Mouse (Mus musculus) thymus, postnatal 25 days (tissue): ENCODE results near the gene Tars2.

ENCODE experiments used
- DNase-seq: peaks from one replicate; pipeline ENCODE4 v3.0.0; 2022

Tars2 gene

DNA sequence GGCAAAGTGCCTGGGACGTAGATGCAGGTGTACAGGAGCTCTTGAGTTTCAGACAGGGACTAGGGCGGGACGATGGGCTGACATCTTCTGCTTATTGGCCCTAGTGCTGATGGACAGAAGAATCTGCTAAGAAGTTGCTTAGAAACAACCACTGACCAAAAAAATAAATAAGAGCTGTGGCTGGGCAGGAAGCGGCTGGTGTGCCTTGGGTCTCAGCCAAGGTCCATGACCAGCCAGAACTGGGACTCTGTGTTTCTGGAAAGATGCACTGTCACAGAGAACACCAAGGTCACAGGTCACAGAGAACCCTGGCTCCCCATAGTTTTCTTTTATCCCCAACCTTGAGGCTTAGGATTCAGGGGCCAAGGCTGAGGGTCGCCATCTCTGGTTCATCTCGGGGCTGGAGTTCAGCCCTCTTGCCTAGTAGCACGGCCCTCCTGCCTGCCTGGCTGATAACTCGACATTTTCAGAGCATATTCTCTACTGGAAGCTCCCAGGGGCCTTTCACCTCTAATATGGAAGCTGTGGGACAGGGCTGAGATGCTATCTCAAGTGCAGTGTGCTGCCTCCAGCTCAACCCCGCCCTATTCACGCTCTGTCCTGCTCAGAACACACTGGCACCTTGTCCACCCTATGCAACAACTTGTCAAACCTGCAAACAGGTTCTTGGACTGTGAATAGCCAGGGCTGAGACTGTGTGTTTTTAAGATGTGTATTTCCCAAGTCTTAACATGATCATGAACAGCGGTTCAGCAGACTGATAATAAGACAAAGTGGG is 27.1 kb downstream of the Tars2 start:
- no peak for DNase-seq

DNA sequence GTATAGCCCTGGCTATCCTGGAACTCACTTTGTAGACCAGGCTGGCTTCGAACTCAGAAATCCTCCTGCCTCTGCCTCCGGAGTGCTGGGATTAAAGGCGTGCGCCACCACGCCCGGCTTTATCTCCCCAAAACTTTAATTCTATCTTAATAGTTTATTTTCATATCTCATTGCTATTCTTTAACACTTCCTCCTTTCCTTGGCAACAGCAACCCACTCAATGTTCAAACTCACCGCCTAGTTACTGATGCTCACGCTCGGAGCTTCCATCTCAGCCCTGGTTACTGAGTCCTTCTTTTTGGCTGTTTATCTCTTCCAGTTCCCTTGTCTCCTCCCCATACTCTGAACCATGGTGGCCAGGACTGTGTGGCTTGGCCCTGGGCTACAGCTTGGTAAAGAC is 27.7 kb downstream of the Tars2 start:
- no peak for DNase-seq

DNA sequence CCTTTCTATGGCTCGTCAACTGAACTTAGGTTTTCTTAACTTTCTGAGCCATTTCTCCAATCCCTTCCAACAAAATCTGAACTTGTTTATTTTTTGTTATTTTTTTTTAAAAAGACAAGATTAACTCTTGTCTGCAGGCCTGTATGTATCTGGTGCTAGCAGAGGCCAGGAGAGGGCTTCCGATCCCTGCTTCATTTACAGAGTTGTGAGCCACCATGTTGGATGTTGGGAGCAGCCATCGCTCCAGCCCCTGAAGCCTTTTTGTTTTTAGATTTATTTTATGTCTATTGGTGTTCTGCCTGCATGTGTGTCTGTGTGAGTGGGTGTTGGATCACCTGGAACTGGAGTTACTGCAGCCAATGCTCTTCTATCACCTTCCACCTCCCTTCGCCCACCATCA is 28.2 kb downstream of the Tars2 start:
- DNase-seq = no peak

DNA sequence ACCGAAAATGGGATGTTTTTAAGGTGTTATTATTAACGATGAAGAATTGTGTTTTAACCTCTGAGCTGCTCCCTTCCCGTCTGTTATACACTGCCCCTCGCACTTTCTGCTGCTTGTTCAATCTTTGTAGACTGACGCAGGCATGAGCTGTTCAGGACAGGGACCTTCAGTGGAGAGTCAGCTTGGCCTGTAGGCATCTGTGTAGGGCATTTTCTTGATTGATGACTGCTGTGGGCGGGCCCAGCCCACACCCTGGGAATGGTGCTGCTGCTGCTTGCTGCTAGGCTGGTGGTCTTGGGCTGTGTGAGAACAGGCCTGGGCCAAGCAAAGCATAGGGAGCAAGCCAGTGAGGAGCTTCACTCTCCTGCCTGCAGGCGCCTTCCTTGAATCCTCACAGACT is 29.6 kb downstream of the Tars2 start:
- DNase-seq = no peak

DNA sequence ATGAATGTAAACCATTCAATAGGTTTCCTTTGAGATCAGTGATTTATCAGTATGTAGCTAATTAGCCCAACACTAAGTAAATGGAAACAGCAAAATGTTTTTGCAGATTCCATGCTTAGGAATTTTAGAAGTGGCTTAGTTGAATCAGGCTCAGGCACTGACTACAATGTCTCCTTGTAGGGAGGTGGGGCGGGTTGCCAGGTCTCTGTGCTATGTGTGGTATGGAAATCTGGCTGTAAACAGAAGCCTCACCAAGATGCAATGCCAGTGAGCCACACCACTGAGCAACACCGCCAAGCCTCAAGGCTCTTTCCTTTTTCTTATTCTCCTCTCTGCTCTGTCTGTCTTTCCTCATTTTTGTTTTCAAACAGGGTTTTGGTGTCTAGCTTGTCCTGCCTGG is 31.1 kb downstream of the Tars2 start:
- no peak for DNase-seq

DNA sequence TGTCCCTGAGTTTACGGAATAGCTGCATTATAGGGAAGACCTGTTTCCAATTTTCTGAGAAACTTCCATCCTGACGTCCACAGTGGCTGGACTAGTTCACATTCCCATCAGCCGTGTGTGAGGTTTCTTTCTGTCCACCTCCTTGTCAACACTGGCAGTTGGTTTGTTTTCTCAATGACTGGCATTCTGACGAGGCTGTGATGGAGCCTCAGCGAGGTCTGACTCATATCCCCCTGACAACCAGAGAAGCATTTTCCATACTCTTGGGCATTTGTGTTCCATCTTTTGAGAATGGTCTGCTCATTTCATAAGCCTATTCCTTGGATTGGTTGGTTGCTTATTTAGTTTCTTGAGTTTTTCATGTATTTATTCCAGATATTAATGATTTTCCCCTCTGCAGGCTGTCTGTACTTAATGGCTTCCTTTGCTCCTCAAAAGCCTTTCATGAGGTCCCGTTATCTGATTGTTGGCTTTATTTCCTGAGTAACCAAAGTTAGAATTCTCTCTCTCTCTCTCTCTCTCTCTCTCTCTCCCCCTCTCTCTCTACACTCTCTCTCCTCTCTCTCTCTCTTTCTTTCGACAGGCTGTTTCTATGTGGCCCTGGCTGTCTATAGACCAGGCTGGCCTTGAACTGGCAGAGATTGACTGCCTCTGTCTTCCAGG is 33.2 kb downstream of the Tars2 start:
- no peak for DNase-seq

DNA sequence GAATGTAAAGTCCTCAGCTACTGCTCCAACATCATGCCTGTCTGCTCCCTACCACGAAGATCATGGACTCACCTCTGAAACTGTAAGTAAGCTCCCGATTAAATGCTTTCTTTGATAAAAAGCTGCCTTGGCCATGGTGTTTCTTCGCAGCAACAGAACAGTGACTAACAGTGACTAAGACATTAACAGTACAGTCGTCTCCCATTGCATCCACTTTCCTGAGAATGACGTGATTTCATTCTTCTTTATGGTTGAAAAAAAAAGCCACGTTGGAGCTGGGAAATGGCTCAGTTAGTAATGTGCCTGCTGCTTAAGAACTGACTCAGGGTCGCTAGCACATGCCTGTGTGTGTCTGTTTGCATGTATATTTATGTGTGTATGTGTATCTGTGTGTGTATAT is 34.1 kb downstream of the Tars2 start:
- DNase-seq = no peak

DNA sequence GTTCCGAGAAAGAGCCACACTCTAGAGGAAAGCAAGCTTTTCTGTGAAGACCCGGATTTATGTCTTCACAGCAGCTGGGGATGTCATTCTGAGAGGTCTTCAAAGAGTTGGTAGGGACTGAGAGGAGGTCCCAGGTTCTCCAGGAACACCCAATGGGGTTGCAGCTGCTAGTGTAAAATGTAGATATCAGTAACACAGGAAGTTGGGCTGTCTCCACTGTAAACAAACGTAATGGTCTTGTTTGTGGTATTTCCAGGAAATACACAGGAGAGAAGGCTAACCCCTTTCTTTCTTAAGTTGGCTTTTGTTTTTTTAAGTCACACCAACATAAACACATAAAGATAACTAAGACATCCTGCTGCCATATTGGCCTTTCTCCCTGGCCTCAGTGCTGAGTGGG is 37.6 kb downstream of the Tars2 start:
- DNase-seq = peak; percentile 16

DNA sequence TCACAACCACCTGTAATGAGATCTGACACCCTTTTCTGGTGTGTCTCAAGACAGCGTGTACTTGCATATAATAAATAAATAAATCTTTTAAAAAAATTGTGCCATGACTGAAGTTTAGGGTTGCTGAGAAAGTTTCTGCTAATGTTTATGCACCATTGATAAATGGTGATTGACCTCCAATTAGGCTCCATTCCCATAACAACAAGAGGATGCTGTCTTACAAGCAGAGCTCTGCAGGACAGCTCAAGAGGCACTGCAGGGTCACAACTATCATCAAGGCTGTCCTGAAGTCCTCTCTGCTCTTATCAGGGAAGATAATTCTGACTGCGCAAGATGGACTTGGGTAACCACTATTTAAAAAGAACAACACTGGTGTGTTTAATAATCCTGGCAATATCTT is 41.9 kb downstream of the Tars2 start:
- no peak for DNase-seq

DNA sequence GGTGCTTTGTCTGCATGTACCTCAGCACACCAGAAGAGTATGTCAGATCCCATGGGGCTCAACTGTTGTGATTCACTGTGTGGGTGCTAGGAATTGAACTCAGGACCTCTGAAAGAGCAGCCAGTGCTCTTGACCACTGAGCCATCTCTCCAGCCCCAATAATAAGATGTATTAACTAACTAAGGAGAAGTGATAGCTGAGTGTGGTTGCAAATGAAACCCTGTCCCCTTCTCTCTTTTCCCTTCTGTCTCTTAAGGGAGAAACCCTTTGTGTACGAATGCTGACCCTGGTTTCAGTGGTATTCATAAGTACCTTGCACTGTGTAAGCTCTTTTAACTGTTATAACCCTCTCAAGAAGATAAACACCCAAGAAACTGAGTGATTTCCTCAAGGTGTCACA is 43.9 kb downstream of the Tars2 start:
- DNase-seq = no peak

DNA sequence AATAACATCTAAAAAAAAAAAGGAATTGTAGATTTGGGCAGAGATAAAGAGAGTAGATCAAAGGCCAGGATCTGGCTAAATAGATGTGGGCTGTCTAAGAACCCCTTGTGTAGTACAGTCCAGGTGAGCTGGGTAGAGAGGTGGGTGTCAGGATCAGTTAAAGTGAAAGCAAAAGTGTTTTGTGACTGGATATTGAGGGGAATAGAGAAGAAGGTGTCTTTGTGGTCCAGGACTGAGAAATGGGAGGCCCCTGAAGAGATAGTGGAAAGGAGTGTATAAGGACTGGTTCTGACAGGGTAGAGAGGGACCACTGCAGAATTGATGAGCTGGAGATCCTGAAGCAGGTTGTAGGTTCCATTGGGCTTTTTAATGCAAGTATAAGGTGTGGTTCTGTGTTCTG is 50.0 kb downstream of the Tars2 start:
- no peak for DNase-seq

DNA sequence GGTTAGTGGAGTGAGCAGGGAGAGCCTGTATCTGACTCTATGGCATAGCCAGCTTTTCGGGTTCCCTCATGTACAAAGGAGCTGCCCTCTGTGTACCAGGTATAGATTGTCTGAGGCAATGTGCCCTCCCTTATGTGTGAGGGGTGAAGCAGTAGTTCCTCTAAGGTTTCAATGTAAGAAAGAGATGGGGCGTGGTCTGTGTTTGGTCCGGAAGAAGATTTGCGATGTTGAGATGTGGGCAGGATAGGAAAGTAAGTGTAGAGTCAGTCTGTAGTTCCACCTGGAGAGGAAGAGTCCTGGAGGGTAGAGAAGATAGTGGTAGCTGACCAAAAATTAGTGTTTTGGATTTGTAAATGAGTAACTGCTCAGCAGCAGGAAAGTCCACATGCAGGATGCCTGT is 51.0 kb downstream of the Tars2 start:
- no peak for DNase-seq

DNA sequence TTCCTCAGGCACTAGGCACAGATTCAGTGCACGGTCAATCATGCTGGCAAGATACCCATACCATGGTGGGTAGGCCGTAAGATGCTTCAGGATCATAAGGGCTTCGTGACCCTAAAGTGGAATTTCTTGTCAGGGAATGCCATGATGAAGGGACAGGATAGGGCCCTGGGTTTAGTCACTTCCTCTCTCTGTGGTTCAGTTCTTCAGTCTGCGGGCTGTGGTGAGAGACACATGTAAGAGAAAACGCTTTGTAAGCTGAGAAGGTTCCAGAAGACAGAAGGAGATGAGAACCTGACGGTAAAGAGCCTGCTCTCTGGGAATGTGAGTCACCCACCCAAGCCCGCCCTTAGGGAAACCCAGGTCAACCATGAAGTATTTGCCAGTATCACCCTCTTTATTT is 52.5 kb downstream of the Tars2 start:
- DNase-seq = peak; percentile 52

DNA sequence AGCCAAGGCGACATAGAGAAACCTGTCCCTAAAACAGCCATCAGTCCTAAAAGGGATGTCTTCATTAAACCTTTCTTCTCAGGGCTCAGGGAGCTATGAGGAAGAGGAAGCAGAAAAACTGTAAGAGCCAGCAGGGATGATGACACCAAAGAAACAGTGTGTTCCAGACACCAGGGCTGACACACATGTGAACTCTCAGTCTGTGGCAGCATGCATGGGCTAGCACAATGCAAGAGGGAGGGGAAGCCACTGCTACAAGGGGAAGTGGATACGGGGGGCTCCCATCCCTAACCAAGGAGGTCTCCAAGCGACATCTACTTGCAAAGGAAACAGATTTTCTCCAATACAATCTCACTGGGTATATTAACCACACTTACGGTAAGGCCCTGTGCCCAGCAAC is 53.7 kb downstream of the Tars2 start:
- no peak for DNase-seq

DNA sequence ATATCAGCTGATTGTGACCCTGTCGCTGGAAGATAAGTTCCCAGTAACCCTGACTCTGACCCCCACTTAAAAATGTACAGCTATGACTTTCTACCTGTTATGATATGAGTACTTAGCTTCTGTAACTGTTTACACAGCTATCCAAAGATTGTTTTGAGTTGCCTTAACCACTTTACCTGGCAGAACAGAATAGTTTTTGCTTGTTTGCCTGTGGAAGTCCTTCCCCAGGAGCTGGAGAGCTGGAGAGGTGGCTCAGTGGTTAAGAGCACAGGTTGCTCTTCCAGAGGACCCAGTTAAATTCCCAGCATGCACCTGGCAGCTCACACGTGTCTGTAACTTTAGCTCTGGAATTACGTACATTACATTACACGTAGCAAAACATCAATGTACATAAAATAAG is 55.4 kb downstream of the Tars2 start:
- DNase-seq = no peak

DNA sequence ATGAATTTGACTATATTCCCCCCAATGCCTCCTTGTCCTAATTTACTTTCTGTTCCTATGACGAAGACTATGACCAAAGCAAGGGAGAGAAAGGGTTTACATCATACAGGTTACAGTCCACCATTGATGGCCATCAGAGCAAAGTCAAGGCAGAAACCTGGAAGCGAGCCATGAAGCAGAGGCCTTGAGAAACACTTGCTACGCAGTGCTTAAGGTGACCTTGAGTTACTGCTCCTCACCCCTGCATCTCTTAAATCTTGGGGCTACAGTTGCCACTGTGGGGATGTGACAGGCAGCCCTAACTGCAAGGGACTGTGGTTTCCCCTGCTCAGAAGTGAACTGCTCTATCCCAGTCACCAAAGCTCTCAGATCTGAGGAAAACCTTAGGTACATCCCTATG is 56.7 kb downstream of the Tars2 start:
- DNase-seq = no peak

DNA sequence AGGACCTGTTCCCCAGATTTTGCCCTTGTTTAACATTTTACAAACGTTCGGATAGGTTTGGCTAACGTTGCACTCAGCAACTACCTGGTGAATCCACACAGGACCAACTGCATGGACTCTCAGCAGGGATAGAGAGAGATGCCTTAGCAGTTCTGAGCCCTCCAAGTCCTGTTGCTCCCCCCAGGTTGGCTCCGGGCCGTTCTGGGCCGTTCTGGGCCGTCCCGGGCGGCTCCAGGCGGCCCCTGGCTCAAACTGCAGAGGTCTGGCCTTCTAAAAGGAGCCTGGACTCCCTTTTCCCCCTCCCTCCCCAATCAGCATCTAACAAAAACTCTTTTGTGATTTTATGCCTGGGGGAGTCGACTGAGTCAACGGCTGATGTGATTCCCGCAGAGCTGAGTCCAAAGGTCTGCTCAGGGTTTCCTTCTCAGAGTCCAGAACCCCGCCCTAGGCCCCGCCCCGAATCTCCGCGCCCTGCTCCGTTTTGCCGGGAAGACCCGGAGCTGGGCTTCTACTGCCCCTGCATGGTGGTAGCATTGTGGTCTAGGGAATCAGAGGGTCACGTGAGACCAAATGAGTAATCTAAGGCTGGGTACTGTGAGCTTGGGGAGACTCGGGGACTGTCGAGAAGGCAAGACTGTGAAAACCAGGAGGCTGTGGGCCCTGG is 58.0 kb downstream of the Tars2 start:
- no peak for DNase-seq

DNA sequence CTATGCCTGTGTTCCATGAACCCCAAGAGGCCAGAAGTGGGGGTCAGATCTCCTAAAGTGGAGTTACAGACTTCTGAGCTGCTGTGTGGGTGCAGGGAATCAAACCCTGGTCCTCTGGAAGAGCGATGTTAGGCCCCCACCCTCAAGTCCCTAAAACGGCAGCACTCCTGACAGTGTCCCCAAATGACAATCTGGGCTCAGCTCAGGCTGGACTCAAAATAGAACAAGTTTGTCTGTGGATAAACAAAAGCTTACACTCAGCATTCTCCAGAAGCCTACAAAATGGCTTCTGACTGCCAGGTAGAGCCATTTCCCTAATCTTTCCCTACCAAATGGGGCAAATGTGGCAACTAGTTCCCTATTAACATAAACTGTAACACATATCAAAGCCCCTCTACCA is 58.9 kb downstream of the Tars2 start:
- DNase-seq = no peak

DNA sequence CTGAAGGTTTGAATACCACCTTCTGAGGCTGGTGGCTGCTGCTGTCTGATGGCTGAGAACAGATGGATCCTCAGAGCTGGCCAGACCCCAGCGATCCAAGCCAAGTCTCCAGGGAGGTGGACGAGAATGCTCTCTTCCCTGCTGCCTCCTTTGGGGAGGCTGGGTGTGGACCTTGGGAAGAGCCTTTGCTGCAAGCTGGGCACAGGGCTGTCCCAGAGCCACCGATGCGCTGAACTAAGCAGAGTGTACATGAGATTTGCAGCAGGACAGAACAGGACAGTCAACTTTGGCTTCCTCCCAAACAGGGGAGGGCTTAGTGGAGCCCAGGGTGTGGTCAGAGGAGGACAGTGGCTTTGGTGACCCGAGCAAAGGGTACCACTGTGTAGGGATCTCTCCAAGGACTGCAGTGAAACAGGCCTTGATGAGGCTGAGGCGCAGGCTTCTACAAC is 59.7 kb downstream of the Tars2 start:
- no peak for DNase-seq

DNA sequence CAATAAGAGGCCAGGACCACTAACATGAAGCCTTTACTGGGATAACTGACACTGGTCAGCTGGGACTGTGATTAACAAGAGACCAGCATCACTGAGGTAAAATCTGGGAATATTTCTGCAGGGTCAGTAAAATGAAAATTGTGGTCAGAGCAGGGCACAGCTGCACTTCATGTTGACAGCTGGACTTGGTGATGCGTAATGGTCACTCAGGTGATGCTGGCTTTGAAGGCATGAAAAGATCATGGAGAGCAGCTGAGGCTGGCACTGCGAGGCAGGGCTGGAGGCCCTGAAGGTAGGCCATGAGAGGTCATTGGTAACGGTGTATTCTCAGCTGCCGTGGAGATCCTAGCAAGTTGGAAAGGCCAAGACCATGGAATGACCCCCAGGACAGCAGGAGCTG is 61.7 kb downstream of the Tars2 start:
- no peak for DNase-seq

DNA sequence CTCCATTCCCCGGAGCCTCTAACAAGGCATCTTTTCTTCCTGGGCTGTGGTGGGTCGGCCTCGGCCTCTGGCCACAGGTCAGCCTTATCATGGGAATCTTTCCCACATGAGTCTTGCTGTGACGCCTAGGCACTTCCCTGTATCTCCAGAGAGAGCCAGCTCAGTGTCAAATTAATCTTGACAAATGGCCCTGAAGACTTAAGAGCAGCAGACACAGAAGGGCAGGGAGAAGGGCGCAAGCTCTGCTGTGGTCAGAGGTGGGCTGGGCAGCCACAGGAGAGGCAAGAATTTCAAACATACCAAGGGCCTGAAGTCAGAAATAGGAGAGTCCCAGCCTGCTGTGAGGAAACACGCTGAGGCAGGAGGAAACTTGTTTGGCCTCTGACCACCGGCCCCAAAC is 63.6 kb downstream of the Tars2 start:
- DNase-seq = no peak

DNA sequence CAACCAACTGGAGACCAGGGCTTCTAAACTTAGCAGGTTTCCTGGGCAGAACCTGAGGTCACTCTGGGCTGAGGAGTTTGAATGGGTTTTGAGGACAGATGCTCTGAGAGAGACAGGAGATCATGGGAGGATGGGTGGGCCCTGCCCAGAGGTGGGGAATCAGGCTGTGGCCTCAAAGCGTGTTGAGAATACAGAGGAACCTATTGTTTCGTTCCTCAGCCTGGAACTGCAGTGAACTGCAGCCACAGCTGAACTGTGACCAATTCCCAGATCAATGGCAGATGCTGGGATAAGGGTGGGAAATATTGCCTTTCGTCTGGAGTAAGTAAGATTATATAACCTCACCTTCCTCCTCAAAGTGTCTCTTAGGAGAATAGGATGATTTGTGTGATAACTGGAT is 64.2 kb downstream of the Tars2 start:
- DNase-seq = no peak

DNA sequence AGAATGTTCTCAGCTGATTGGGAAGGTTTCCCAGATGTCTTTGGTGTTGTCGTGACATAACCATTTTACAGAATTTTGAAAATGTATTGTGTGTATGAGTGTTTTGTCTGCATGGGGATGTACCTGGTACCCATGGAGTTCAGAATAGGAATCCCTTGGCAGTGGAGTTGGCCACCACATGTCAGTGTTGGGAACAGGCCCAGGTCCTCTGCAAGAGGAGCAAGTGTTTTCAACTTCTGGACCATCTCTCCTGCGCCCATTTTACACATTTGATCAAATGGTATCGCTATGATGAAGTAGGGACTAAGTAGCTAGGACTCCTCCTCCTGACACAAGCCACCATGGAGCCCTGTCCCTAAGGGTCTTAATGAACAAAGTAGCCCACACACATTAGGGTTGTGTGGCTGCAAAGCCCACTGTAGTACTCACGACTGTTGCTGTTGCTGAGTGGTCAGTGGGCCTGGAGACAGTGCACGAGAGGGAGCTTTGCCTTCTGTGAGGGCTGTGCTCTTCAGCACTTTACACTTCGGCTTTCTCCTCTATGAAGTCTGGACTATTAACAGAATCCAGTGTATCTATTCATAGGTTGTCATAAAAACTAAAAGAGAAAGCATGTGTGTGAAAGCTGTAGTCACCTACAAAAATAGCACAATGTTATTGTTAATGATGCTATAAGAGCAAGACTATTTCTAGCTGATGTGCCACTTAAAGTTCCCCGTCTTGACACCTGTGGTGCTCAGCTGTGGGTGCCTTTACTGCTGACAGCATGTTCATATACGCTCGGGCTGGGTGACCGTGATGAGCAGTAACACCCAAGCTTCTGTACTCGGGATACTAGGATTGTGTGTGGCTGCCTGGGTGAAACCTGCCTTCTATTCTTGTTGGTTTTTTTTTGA is 65.0 kb downstream of the Tars2 start:
- DNase-seq = no peak
